Mouse (Mus musculus): ENCODE results near the gene Plcl2.

DNA sequence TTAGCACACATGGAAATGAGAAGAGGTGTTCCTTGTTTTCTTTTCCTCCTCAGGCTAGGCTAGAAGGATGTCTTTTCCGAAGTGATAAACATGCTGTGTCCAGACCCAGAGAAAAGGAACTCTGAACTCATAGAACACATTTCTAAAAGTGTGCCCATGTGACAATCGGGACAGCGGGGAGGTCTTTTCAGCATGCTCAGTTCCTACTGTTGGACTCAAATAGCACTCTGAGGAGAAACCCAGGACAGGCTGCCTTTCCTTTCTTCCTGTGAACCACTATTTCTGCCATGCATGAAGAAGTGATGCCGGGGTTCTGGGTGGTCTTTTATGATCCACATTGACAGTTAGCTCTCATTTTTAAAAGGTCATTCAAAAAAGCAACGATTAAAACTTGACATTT lies 40.1 kb upstream of the Plcl2 start:
- no peak for TF ChIP-seq GATA1 (IDR thresholded peaks at IDR 0.05; ENCODE audit: borderline replicate concordance, low read length)
- no peak for TF ChIP-seq FLI1 (IDR thresholded peaks at IDR 0.05; ENCODE audit: low read length)
